Mouse (Mus musculus) intestine, embryonic 14.5 days (tissue): ENCODE results near the gene 1700010B08Rik. TPM values are rescaled to one million over a fixed set of nuclear protein-coding genes. Genes with fewer than 3 reads are reported as not detected.

Experiments
- ATAC-seq: fragments of 200-750 bp; cut with Nextera tagmentation; replicated peaks from 2 replicates; pipeline ENCODE4 v1.8.0; 2017; ENCODE audit warnings: low read depth, moderate number of reproducible peaks, moderate TSS enrichment, moderate library complexity; ENCODE audit not compliant: low FRiP score, low TSS enrichment
- DNase-seq: peaks from one replicate; pipeline ENCODE4 v3.0.0-alpha.2; 2018; ENCODE audit warnings: low spot score
- H3K27ac ChIP-seq: fragments of 300-500 bp; sonication (generic); 2 replicates; pipeline ENCODE4 v1.5.1; 2014; ENCODE audit warnings: low read depth, mild to moderate bottlenecking, control low read depth
- H3K27me3 ChIP-seq: fragments of 300-500 bp; sonication (generic); replicated peaks from 2 replicates; pipeline ENCODE4 v1.6.1; 2014; ENCODE audit warnings: low read length, control low read depth; ENCODE audit not compliant: control insufficient read depth, insufficient read depth
- H3K36me3 ChIP-seq: fragments of 300-500 bp; sonication (generic); 2 replicates; pipeline ENCODE4 v1.6.1; 2014; ENCODE audit warnings: low read length, control low read depth; ENCODE audit not compliant: control insufficient read depth, insufficient read depth
- H3K4me1 ChIP-seq: fragments of 300-500 bp; sonication (generic); replicated peaks from 2 replicates; pipeline ENCODE4 v1.6.1; 2014; ENCODE audit warnings: low read length, control low read depth, mixed read lengths; ENCODE audit not compliant: control insufficient read depth, insufficient read depth
- H3K4me2 ChIP-seq: fragments of 300-500 bp; sonication (generic); 2 replicates; pipeline ENCODE4 v1.6.1; 2014; ENCODE audit warnings: low read length
- H3K4me3 ChIP-seq: fragments of 300-500 bp; sonication (generic); 2 replicates; pipeline ENCODE4 v1.5.1; 2014; ENCODE audit warnings: low read depth, low read length, control low read depth, mixed read lengths
- H3K9ac ChIP-seq: fragments of 300-500 bp; sonication (generic); 2 replicates; pipeline ENCODE4 v1.6.1; 2014; ENCODE audit warnings: mild to moderate bottlenecking, low read length
- H3K9me3 ChIP-seq: fragments of 300-500 bp; sonication (generic); 2 replicates; pipeline ENCODE4 v1.6.1; 2016; ENCODE audit warnings: low read length, control low read depth; ENCODE audit not compliant: control insufficient read depth
- WGBS: fragments of 180-500 bp; shearing (Covaris S2); extraction: QIAGEN DNeasy Blood & Tissue Kit; methylation state at CpG from one replicate; pipeline ENCODE4 v1.1.7; 2014; 5-methylcytosine and 5-hydroxymethylcytosine counted together
- polyA plus RNA-seq: library from polyadenylated mRNA; unstranded; fragments of >200 nt; fragmentation: Nextera tagmentation; extraction: Ambion mirVana; gene quantifications from 2 replicates; pipeline ENCODE4 v1.2.1, GENCODE M21; 2014

1700010B08Rik gene
- polyA plus RNA-seq, 1 experiment from 2014 or later, result not detected

- 0 out of 2 replicates have a peak, but pooled peaks have one; percentile 21 for ATAC-seq
These were observed 25.0 kb downstream of the 1700010B08Rik start for GRCm38 (mm10) chr2:173744070-173744815.

GRCm38 (mm10) chr2:173748961-173749659 lies 29.9 kb downstream of the 1700010B08Rik start:
- no peak overlapping the region for H3K9ac ChIP-seq
- ATAC-seq (no peak), DNase-seq (no peak)
- H3K27me3 ChIP-seq, result no peaks in the 10 kb centered on the region
- H3K36me3 ChIP-seq, result peaks cover 5% of the 10 kb centered on the region; the same call in 1 of the 2 replicates
- 0 out of 2 replicates have a peak, but pooled peaks cover 5% of the 10 kb centered on the region for H3K4me1 ChIP-seq
- H3K9me3 ChIP-seq, result peaks cover 3% of the 10 kb centered on the region; the same call in 1 of the 2 replicates
- no peak overlapping the region for H3K27ac ChIP-seq
- H3K4me2 ChIP-seq, result no peak overlapping the region
- whole genome bisulfite sequencing, result 91% methylated on average over 2 of the region's 2 CpGs
- no peak overlapping the region for H3K4me3 ChIP-seq

More at GRCm38 (mm10) chr2:173744070-173744815, 25.0 kb downstream of the 1700010B08Rik start:
- peaks cover 3% of the 10 kb centered on the region; the same call in 1 of the 2 replicates for H3K9me3 ChIP-seq
- no peak overlapping the region for H3K9ac ChIP-seq
- H3K27ac ChIP-seq, result no peak overlapping the region
- DNase-seq, result no peak
- H3K4me1 ChIP-seq, result peaks cover 31% of the 10 kb centered on the region
- 83% methylated on average over 7 of the region's 7 CpGs for WGBS
- no peak overlapping the region for H3K4me2 ChIP-seq
- no peaks in the 10 kb centered on the region for H3K27me3 ChIP-seq
- no peaks in the 10 kb centered on the region for H3K36me3 ChIP-seq
- H3K4me3 ChIP-seq, result no peak overlapping the region

GRCm38 (mm10) chr2:173755433-173756144 lies 36.4 kb downstream of the 1700010B08Rik start:
- Histone ChIP-seq H3K9me3 (no peaks in the 10 kb centered on the region), H3K27me3 (no peaks in the 10 kb centered on the region), H3K4me3 (no peak overlapping the region), H3K36me3 (0 out of 2 replicates have a peak, but pooled peaks cover 5% of the 10 kb centered on the region), H3K4me2 (no peak overlapping the region), H3K9ac (no peak overlapping the region), H3K4me1 (no peaks in the 10 kb centered on the region), H3K27ac (no peak overlapping the region)
- DNase-seq (no peak), ATAC-seq (no peak)
- 66% methylated on average over 8 of the region's 8 CpGs for WGBS

- Histone ChIP-seq H3K4me3 (no peak overlapping the region), H3K4me1 (no peaks in the 10 kb centered on the region), H3K27ac (no peak overlapping the region), H3K27me3 (no peaks in the 10 kb centered on the region), H3K36me3 (peaks cover 10% of the 10 kb centered on the region; the same call in 1 of the 2 replicates), H3K9ac (no peak overlapping the region), H3K9me3 (no peaks in the 10 kb centered on the region), H3K4me2 (no peak overlapping the region)
- DNase-seq, result no peak
- 79% methylated on average over 8 of the region's 8 CpGs for WGBS
- no peak for ATAC-seq
These were observed 38.5 kb downstream of the 1700010B08Rik start for GRCm38 (mm10) chr2:173757624-173758155.

GRCm38 (mm10) chr2:173760607-173761006 lies 41.4 kb downstream of the 1700010B08Rik start:
- Histone ChIP-seq H3K4me2 (no peak overlapping the region), H3K9ac (no peak overlapping the region), H3K4me3 (no peak overlapping the region), H3K9me3 (no peaks in the 10 kb centered on the region), H3K4me1 (no peaks in the 10 kb centered on the region), H3K36me3 (peaks cover 13% of the 10 kb centered on the region; the same call in 1 of the 2 replicates), H3K27ac (no peak overlapping the region), H3K27me3 (no peaks in the 10 kb centered on the region)
- WGBS, result 76% methylated on average over 6 of the region's 6 CpGs
- DNase-seq (no peak), ATAC-seq (no peak)

GRCm38 (mm10) chr2:173764629-173765028 lies 45.4 kb downstream of the 1700010B08Rik start:
- no peak overlapping the region for H3K4me2 ChIP-seq
- DNase-seq, result no peak
- no peak for ATAC-seq
- no peak overlapping the region for H3K9ac ChIP-seq
- no peak overlapping the region for H3K27ac ChIP-seq
- H3K9me3 ChIP-seq, result no peaks in the 10 kb centered on the region
- no peak overlapping the region for H3K4me3 ChIP-seq
- no peaks in the 10 kb centered on the region for H3K27me3 ChIP-seq
- peaks cover 21% of the 10 kb centered on the region for H3K4me1 ChIP-seq
- 40% methylated on average over 3 of the region's 3 CpGs for WGBS
- peaks cover 12% of the 10 kb centered on the region; the same call in 1 of the 2 replicates for H3K36me3 ChIP-seq

- Histone ChIP-seq H3K27ac (peak overlapping the region; percentile 58; the same call in 1 of the 2 replicates), H3K4me1 (peaks cover 34% of the 10 kb centered on the region), H3K9me3 (no peaks in the 10 kb centered on the region), H3K4me2 (no peak overlapping the region), H3K9ac (no peak overlapping the region), H3K36me3 (peaks cover 4% of the 10 kb centered on the region; the same call in 1 of the 2 replicates), H3K4me3 (no peak overlapping the region), H3K27me3 (no peaks in the 10 kb centered on the region)
- 40% methylated on average over 8 of the region's 8 CpGs for WGBS
- DNase-seq (no peak), ATAC-seq (0 out of 2 replicates have a peak, but pooled peaks have one; percentile 47)
These were observed 48.9 kb downstream of the 1700010B08Rik start for GRCm38 (mm10) chr2:173767959-173768595.

GRCm38 (mm10) chr2:173769183-173769582 lies 50.0 kb downstream of the 1700010B08Rik start:
- ATAC-seq (no peak), DNase-seq (no peak)
- H3K4me3 ChIP-seq, result no peak overlapping the region
- no peaks in the 10 kb centered on the region for H3K27me3 ChIP-seq
- H3K9ac ChIP-seq, result no peak overlapping the region
- H3K4me2 ChIP-seq, result no peak overlapping the region
- H3K36me3 ChIP-seq, result peaks cover 4% of the 10 kb centered on the region; the same call in 1 of the 2 replicates
- H3K4me1 ChIP-seq, result peaks cover 34% of the 10 kb centered on the region
- peak overlapping the region; percentile 58 for H3K27ac ChIP-seq
- WGBS, result 46% methylated on average over 10 of the region's 10 CpGs
- H3K9me3 ChIP-seq, result no peaks in the 10 kb centered on the region
